Mouse (Mus musculus) urinary bladder, postnatal 14 days (tissue): Measurements from ENCODE around the gene St3gal6.

Experiments
- DNase-seq: peaks from one replicate; pipeline ENCODE4 v3.0.0; 2021; ENCODE audit warnings: low spot score

The St3gal6 gene

GRCm38 (mm10) chr16:58523972-58524850 is at the start of gene St3gal6:
TSS of gene St3gal6 (minus strand) at chr16:58524243.
- no peak for DNase-seq

- no peak for DNase-seq
Observed at GRCm38 (mm10) chr16:58570694-58571264, 46.7 kb upstream of the St3gal6 start.

GRCm38 (mm10) chr16:58561196-58561595 is 37.2 kb upstream of the St3gal6 start:
- no peak for DNase-seq

GRCm38 (mm10) chr16:58556067-58556830 is 32.2 kb upstream of the St3gal6 start:
- DNase-seq = no peak

GRCm38 (mm10) chr16:58554673-58555072 is 30.6 kb upstream of the St3gal6 start:
- no peak for DNase-seq

GRCm38 (mm10) chr16:58548042-58548441 is 24.0 kb upstream of the St3gal6 start:
- no peak for DNase-seq

GRCm38 (mm10) chr16:58546128-58546527 is 22.1 kb upstream of the St3gal6 start:
- no peak for DNase-seq

GRCm38 (mm10) chr16:58539490-58539889 is 15.4 kb upstream of the St3gal6 start:
- no peak for DNase-seq

GRCm38 (mm10) chr16:58539011-58539410 is 15.0 kb upstream of the St3gal6 start:
- DNase-seq = no peak

GRCm38 (mm10) chr16:58536076-58536475 is 12.0 kb upstream of the St3gal6 start:
- no peak for DNase-seq

- no peak for DNase-seq
Observed at GRCm38 (mm10) chr16:58535236-58535635, 11.2 kb upstream of the St3gal6 start.

- DNase-seq = no peak
Observed at GRCm38 (mm10) chr16:58534245-58535142, 10.5 kb upstream of the St3gal6 start.

- DNase-seq = no peak
Observed at GRCm38 (mm10) chr16:58533742-58534141, 9.7 kb upstream of the St3gal6 start.

- no peak for DNase-seq
Observed at GRCm38 (mm10) chr16:58533254-58533653, 9.2 kb upstream of the St3gal6 start.

GRCm38 (mm10) chr16:58532511-58532910 is 8.5 kb upstream of the St3gal6 start:
- no peak for DNase-seq

- no peak for DNase-seq
Observed at GRCm38 (mm10) chr16:58527817-58528216, 3.8 kb upstream of the St3gal6 start.

GRCm38 (mm10) chr16:58526729-58527128 is 2.7 kb upstream of the St3gal6 start:
- no peak for DNase-seq

- DNase-seq = no peak
Observed at GRCm38 (mm10) chr16:58525832-58526231, 1.8 kb upstream of the St3gal6 start.

GRCm38 (mm10) chr16:58523044-58523859 is 791 bp downstream of the St3gal6 start:
- DNase-seq = peak; percentile 35

- no peak for DNase-seq
Observed at GRCm38 (mm10) chr16:58522677-58523043, 1.4 kb downstream of the St3gal6 start.

GRCm38 (mm10) chr16:58521900-58522299 is 2.1 kb downstream of the St3gal6 start:
- no peak for DNase-seq
